Mouse (Mus musculus) liver, adult 2 months (tissue): ENCODE results near the gene Lrriq1.

Experiments used
- CTCF ChIP-seq: fragments of 200-500 bp; IDR thresholded peaks from 2 replicates; pipeline ENCODE4 v1.5.1; 2011; ENCODE audit warnings: low read depth, low read length, control low read depth
- POLR2A ChIP-seq: fragments of 200-500 bp; IDR thresholded peaks from 2 replicates; pipeline ENCODE4 v1.6.1; 2011; ENCODE audit warnings: low read length, control low read depth; ENCODE audit not compliant: insufficient read depth; ENCODE audit errors: extremely low read depth

DNA sequence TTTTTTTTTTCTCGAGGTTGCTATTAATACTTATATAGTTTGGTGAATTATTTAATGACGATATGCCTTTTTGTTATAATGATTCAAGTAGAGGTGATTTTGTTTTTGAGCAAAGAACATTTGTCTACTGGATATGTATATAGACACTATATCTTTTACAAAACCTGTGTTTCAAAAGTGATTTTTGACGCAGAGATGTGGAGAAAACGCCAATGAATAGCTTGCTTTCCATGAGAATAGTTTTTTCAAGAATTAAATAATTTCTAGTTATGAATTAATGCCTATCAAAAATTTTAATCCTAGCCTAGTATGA, 294 bp upstream of the Lrriq1 start:
- TF ChIP-seq CTCF (no peak), POLR2A (no peak)
